Mouse (Mus musculus): Measurements from ENCODE around the gene Shbg. TPM values are rescaled to one million over a fixed set of nuclear protein-coding genes. Genes with fewer than 3 reads are reported as not detected.
A peak's percentile ranks its signal among the peaks of the same experiment; 100 is the strongest.

Gene Shbg
- polyA plus RNA-seq, 1 experiment from 2014 or later: not detected

GRCm38 (mm10) chr11:69601768-69602167 lies 15.9 kb downstream of the Shbg start:
- H3K9me3 ChIP-seq (ENCODE audit: low read depth, low read length): no peaks in the 10 kb centered on the region
- 0 out of 2 replicates have a peak overlapping the region, but pooled peaks have one; percentile 10 for H3K4me2 ChIP-seq
- H3K4me3 ChIP-seq (ENCODE audit: low read depth, low read length): no peak overlapping the region
- ATAC-seq (ENCODE audit: insufficient read depth) (no peak), DNase-seq (peak; percentile 68)
- H3K27ac ChIP-seq (ENCODE audit: low read depth): 0 out of 2 replicates have a peak overlapping the region, but pooled peaks have one; percentile 10
- H3K27me3 ChIP-seq (ENCODE audit: insufficient read depth, low read length): peaks cover 14% of the 10 kb centered on the region; the same call in 1 of the 2 replicates
- H3K4me1 ChIP-seq (ENCODE audit: insufficient read depth): peaks cover 33% of the 10 kb centered on the region
- H3K9ac ChIP-seq: no peak overlapping the region
- no peak for TF ChIP-seq CTCF (IDR thresholded peaks at IDR 0.05; ENCODE audit: low read depth)
- 46% methylated on average over 3 of the region's 3 CpGs for WGBS
- H3K36me3 ChIP-seq (ENCODE audit: insufficient read depth): no peaks in the 10 kb centered on the region

DNA sequence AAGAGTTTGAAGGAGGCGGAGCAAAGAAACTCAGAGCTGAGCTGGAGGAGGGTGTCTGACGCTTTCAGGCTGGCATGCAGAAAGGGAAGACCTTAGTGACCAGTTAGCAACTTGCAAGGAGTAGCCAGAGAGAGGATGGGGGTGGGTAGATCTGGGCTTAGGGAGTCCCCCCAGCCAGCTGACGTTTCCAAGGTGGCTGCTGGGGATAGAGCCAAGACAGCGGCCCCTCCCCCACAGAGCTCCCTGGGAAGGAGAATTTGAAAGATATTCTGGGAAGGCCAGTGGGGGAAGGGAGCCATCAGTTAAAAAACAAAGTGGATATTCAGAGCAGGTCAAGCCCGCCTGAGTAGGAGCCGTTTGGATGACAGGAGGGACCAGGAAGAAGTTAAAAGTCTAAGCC lies 17.6 kb downstream of the Shbg start:
- Histone ChIP-seq H3K4me3 (ENCODE audit: low read depth, low read length) (no peak overlapping the region), H3K27ac (ENCODE audit: low read depth) (peak overlapping the region; percentile 86), H3K9me3 (ENCODE audit: low read depth, low read length) (no peaks in the 10 kb centered on the region), H3K4me1 (ENCODE audit: insufficient read depth) (peaks cover 33% of the 10 kb centered on the region), H3K36me3 (ENCODE audit: insufficient read depth) (no peaks in the 10 kb centered on the region; the same call in 1 of the 2 replicates), H3K9ac (peak overlapping the region; percentile 3; the same call in 1 of the 2 replicates), H3K4me2 (peak overlapping the region; percentile 45), H3K27me3 (ENCODE audit: insufficient read depth, low read length) (peaks cover 10% of the 10 kb centered on the region; the same call in 1 of the 2 replicates)
- DNase-seq (peak; percentile 91), ATAC-seq (ENCODE audit: insufficient read depth) (peak; percentile 76)
- TF ChIP-seq CTCF (IDR thresholded peaks at IDR 0.05; ENCODE audit: low read depth): no peak
- 5% methylated on average over 6 of the region's 6 CpGs for WGBS

DNA sequence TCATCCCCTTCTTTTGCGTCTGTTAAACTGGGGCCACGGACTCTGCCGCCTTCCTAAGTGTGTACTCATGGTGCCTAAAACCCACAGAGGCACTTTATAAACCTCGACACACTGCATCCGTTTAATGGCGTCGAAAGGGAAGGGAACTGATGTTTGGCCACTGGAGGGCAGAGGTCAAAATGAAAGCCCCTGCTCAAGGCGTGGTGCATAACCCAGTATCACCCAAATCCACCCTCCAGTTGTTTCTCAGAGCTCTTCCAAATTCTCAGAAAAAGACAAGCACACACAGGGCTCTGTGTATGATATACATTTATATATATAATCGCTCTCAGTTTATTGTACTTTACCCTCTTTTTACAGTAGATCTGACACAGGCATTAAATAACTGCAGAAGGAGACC lies 18.3 kb downstream of the Shbg start:
- peaks cover 27% of the 10 kb centered on the region for H3K4me1 ChIP-seq (ENCODE audit: insufficient read depth)
- peaks cover 5% of the 10 kb centered on the region; the same call in 1 of the 2 replicates for H3K27me3 ChIP-seq (ENCODE audit: insufficient read depth, low read length)
- H3K4me2 ChIP-seq: peak overlapping the region; percentile 45
- no peaks in the 10 kb centered on the region for H3K9me3 ChIP-seq (ENCODE audit: low read depth, low read length)
- peak overlapping the region; percentile 86; the same call in 1 of the 2 replicates for H3K27ac ChIP-seq (ENCODE audit: low read depth)
- TF ChIP-seq CTCF (IDR thresholded peaks at IDR 0.05; ENCODE audit: low read depth): peak; percentile 23; the same call in 1 of the 2 replicates
- WGBS: 15% methylated on average over 9 of the region's 9 CpGs
- ATAC-seq (ENCODE audit: insufficient read depth) (no peak), DNase-seq (no peak)
- 0 out of 2 replicates have a peak overlapping the region, but pooled peaks have one; percentile 3 for H3K9ac ChIP-seq
- no peak overlapping the region for H3K4me3 ChIP-seq (ENCODE audit: low read depth, low read length)
- H3K36me3 ChIP-seq (ENCODE audit: insufficient read depth): peaks cover 3% of the 10 kb centered on the region; the same call in 1 of the 2 replicates

- H3K9ac ChIP-seq: no peak overlapping the region
- no peaks in the 10 kb centered on the region for H3K9me3 ChIP-seq (ENCODE audit: low read depth, low read length)
- H3K4me2 ChIP-seq: no peak overlapping the region
- H3K4me1 ChIP-seq (ENCODE audit: insufficient read depth): peaks cover 6% of the 10 kb centered on the region
- no peaks in the 10 kb centered on the region for H3K27me3 ChIP-seq (ENCODE audit: insufficient read depth, low read length)
- no peak overlapping the region for H3K4me3 ChIP-seq (ENCODE audit: low read depth, low read length)
- no peak overlapping the region for H3K27ac ChIP-seq (ENCODE audit: low read depth)
- peaks cover 43% of the 10 kb centered on the region for H3K36me3 ChIP-seq (ENCODE audit: insufficient read depth)
- ATAC-seq (ENCODE audit: insufficient read depth): no peak
- DNase-seq: no peak
- TF ChIP-seq CTCF (IDR thresholded peaks at IDR 0.05; ENCODE audit: low read depth): no peak
- WGBS: 95% methylated on average over 6 of the region's 6 CpGs
Measured at GRCm38 (mm10) chr11:69594853-69595252, 22.9 kb downstream of the Shbg start.

DNA sequence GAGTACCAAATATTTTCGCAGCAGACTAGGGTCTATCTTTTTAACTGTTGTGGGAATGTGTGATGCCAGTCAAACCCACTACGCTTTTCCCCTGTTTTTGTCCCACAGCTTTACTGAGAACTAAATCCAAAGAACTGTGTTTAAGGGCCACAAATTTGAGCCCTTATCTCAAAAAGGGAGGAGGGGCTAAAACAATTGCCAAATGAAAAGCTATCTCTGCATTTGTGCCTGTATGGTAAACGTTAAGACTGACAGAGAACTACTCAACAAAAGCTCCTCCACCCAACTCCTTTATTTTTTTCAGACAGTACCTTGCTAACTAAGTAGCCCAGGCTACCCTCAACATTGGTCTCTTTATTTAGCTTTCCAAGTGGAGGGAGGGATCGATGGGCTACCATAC lies 24.9 kb downstream of the Shbg start:
- 80% methylated on average over 4 of the region's 4 CpGs for WGBS

GRCm38 (mm10) chr11:69591899-69592637 lies 25.6 kb downstream of the Shbg start:
- H3K36me3 ChIP-seq (ENCODE audit: insufficient read depth): peaks cover 71% of the 10 kb centered on the region
- DNase-seq: no peak
- no peaks in the 10 kb centered on the region for H3K27me3 ChIP-seq (ENCODE audit: insufficient read depth, low read length)
- H3K4me3 ChIP-seq (ENCODE audit: low read depth, low read length): no peak overlapping the region
- H3K9me3 ChIP-seq (ENCODE audit: low read depth, low read length): no peaks in the 10 kb centered on the region
- no peak for ATAC-seq (ENCODE audit: insufficient read depth)
- H3K27ac ChIP-seq (ENCODE audit: low read depth): no peak overlapping the region
- H3K4me2 ChIP-seq: no peak overlapping the region
- 77% methylated on average over 7 of the region's 7 CpGs for WGBS
- TF ChIP-seq CTCF (IDR thresholded peaks at IDR 0.05; ENCODE audit: low read depth): no peak
- no peak overlapping the region for H3K9ac ChIP-seq
- no peaks in the 10 kb centered on the region for H3K4me1 ChIP-seq (ENCODE audit: insufficient read depth)

More for the DNA sequence above, 24.9 kb downstream of the Shbg start:
- Histone ChIP-seq H3K4me3 (ENCODE audit: low read depth, low read length) (no peak overlapping the region), H3K9ac (no peak overlapping the region), H3K27ac (ENCODE audit: low read depth) (no peak overlapping the region), H3K36me3 (ENCODE audit: insufficient read depth) (peaks cover 64% of the 10 kb centered on the region), H3K9me3 (ENCODE audit: low read depth, low read length) (no peaks in the 10 kb centered on the region), H3K4me1 (ENCODE audit: insufficient read depth) (no peaks in the 10 kb centered on the region), H3K4me2 (no peak overlapping the region), H3K27me3 (ENCODE audit: insufficient read depth, low read length) (no peaks in the 10 kb centered on the region)
- no peak for ATAC-seq (ENCODE audit: insufficient read depth)
- no peak for DNase-seq
- TF ChIP-seq CTCF (IDR thresholded peaks at IDR 0.05; ENCODE audit: low read depth): no peak

DNA sequence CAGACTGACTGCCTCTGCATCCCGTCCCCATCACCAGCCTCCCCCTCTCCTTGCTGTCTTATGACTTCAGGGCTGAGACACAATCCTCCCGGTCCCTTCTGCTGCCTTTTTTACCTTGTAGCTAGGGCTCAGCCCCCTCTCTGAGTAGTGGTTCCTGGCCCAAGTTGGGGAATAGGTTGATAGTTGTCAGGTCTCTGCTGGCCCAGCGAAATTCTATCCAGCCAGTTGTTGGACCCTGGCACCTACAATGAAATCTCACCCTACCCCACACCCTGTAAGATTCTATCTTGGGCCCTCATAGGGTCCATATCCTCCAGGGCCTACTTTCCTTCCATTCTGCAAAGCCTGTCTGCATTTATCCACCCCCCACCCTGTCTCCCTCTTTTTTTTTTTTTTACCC lies 26.3 kb downstream of the Shbg start:
- no peak for ATAC-seq (ENCODE audit: insufficient read depth)

More for the DNA sequence above, 26.3 kb downstream of the Shbg start:
- Histone ChIP-seq H3K4me1 (ENCODE audit: insufficient read depth) (no peaks in the 10 kb centered on the region), H3K27ac (ENCODE audit: low read depth) (no peak overlapping the region), H3K9ac (no peak overlapping the region), H3K4me3 (ENCODE audit: low read depth, low read length) (no peak overlapping the region), H3K9me3 (ENCODE audit: low read depth, low read length) (no peaks in the 10 kb centered on the region), H3K4me2 (no peak overlapping the region), H3K27me3 (ENCODE audit: insufficient read depth, low read length) (no peaks in the 10 kb centered on the region), H3K36me3 (ENCODE audit: insufficient read depth) (peaks cover 75% of the 10 kb centered on the region)
- no peak for DNase-seq
- 75% methylated on average over 3 of the region's 3 CpGs for WGBS
- no peak for TF ChIP-seq CTCF (IDR thresholded peaks at IDR 0.05; ENCODE audit: low read depth)

Measured in lung, embryonic 14.5 days (tissue).